Mouse (Mus musculus) MEL (cell line): Measurements from ENCODE around the gene Tnnc2. TPM values are rescaled to one million over a fixed set of nuclear protein-coding genes. Genes with fewer than 3 reads are reported as not detected.
"Not testable (repeated sequence)": the region's sequence is repeated elsewhere in the genome, so short reads cannot be mapped to it uniquely, and the experiment has no call there.

Experiments
- DNase-seq: peaks from one replicate; pipeline ENCODE4 v3.0.0; 2011; ENCODE audit warnings: low read depth, low spot score
- H3K27ac ChIP-seq: 2 replicates; pipeline ENCODE4 v1.5.1; 2012; ENCODE audit warnings: low read depth, mild to moderate bottlenecking, control low read depth, low read length, moderate library complexity; ENCODE audit not compliant: control insufficient read depth
- H3K27me3 ChIP-seq, 2 experiments: fragments of 150-350 bp in 1 of 2; sonication (generic) in 1 of 2; 2 replicates each; pipeline ENCODE4 v1.6.1; 2012; ENCODE audit warnings: low read length in 2 of 2, mild to moderate bottlenecking in 2 of 2, improper control_type of control experiment in 1 of 2, moderate library complexity in 1 of 2; ENCODE audit not compliant: insufficient read depth in 2 of 2, control insufficient read depth in 1 of 2
- H3K36me3 ChIP-seq, 2 experiments: 2 replicates each; pipeline ENCODE4 v1.6.1; 2012 to 2014; ENCODE audit warnings: low read length in 2 of 2, improper control_type of control experiment in 1 of 2, inconsistent platforms in 1 of 2, mild to moderate bottlenecking in 1 of 2; ENCODE audit not compliant: insufficient read depth in 2 of 2, control insufficient read depth in 1 of 2
- H3K4me1 ChIP-seq, 2 experiments: fragments of 150-350 bp in 1 of 2; sonication (generic) in 1 of 2; 2 replicates each; pipeline ENCODE4 v1.6.1; 2012; ENCODE audit warnings: low read length in 2 of 2, improper control_type of control experiment in 1 of 2, mild to moderate bottlenecking in 1 of 2; ENCODE audit not compliant: insufficient read depth in 2 of 2, control insufficient read depth in 1 of 2
- H3K4me3 ChIP-seq, 2 experiments: fragments of 150-350 bp in 1 of 2; sonication (generic) in 1 of 2; 2 replicates each; pipeline ENCODE4 v1.5.1; 2012; ENCODE audit warnings: low read depth in 2 of 2, low read length in 2 of 2, mild to moderate bottlenecking in 2 of 2, moderate library complexity in 2 of 2, control low read depth in 1 of 2, improper control_type of control experiment in 1 of 2; ENCODE audit not compliant: control insufficient read depth in 1 of 2, insufficient read depth in 1 of 2
- H3K79me2 ChIP-seq: 2 replicates; pipeline ENCODE4 v1.6.1; 2012; ENCODE audit warnings: mild to moderate bottlenecking, low read length, moderate library complexity; ENCODE audit not compliant: control insufficient read depth, poor library complexity, insufficient read depth
- H3K9ac ChIP-seq: 2 replicates; pipeline ENCODE4 v1.6.1; 2012; ENCODE audit warnings: low read depth, mild to moderate bottlenecking, control low read depth, low read length, moderate library complexity; ENCODE audit not compliant: control insufficient read depth, poor library complexity, severe bottlenecking
- H3K9me3 ChIP-seq: fragments of 150-350 bp; sonication (generic); replicated peaks from 2 replicates; pipeline ENCODE4 v1.6.1; 2012; ENCODE audit warnings: mild to moderate bottlenecking, low read length, improper control_type of control experiment, moderate library complexity; ENCODE audit not compliant: insufficient read depth
- BHLHE40 ChIP-seq: IDR thresholded peaks from 2 replicates; pipeline ENCODE4 v1.6.1; 2012; ENCODE audit warnings: low read depth, mild to moderate bottlenecking, inconsistent platforms, low read length, improper control_type of control experiment, borderline replicate concordance
- CHD2 ChIP-seq: IDR thresholded peaks from 2 replicates; pipeline ENCODE4 v1.6.1; 2011; ENCODE audit warnings: low read length, improper control_type of control experiment
- CTCF ChIP-seq, 3 experiments: IDR thresholded peaks in 2 of 3; conservative IDR thresholded peaks in 1 of 3; 2 replicates each; pipeline ENCODE4 v1.5.1; 2011 to 2012; ENCODE audit warnings: low read length in 3 of 3, low read depth in 2 of 3, mild to moderate bottlenecking in 2 of 3, improper control_type of control experiment in 1 of 3, inconsistent platforms in 1 of 3, mixed read lengths in 1 of 3, moderate library complexity in 1 of 3; ENCODE audit not compliant: control insufficient read depth in 1 of 3, insufficient read depth in 1 of 3, poor library complexity in 1 of 3, severe bottlenecking in 1 of 3
- ELF1 ChIP-seq: IDR thresholded peaks from 2 replicates; pipeline ENCODE4 v1.6.1; 2014; ENCODE audit warnings: low read depth, mild to moderate bottlenecking, inconsistent platforms, low read length, improper control_type of control experiment, moderate library complexity
- ETS1 ChIP-seq: IDR thresholded peaks from 2 replicates; pipeline ENCODE4 v1.6.1; 2012; ENCODE audit warnings: low read depth, mild to moderate bottlenecking, inconsistent platforms, low read length, improper control_type of control experiment, moderate library complexity
- GABPA ChIP-seq: IDR thresholded peaks from 2 replicates; pipeline ENCODE4 v1.6.1; 2012; ENCODE audit warnings: low read depth, mild to moderate bottlenecking, inconsistent platforms, low read length, improper control_type of control experiment, moderate library complexity
- GATA1 ChIP-seq: IDR thresholded peaks from 2 replicates; pipeline ENCODE4 v1.6.1; 2011; ENCODE audit warnings: low read depth, low read length, improper control_type of control experiment
- HCFC1 ChIP-seq: IDR thresholded peaks from 2 replicates; pipeline ENCODE4 v1.6.1; 2012; ENCODE audit warnings: low read depth, mild to moderate bottlenecking, inconsistent platforms, low read length, improper control_type of control experiment, moderate library complexity
- MXI1 ChIP-seq: IDR thresholded peaks from 2 replicates; pipeline ENCODE4 v1.6.1; 2011; ENCODE audit warnings: mild to moderate bottlenecking, low read depth, low read length, improper control_type of control experiment
- MYC ChIP-seq: IDR thresholded peaks from 2 replicates; pipeline ENCODE4 v1.6.1; 2011; ENCODE audit warnings: low read depth, mild to moderate bottlenecking, low read length, improper control_type of control experiment, moderate library complexity
- NRF1 ChIP-seq: IDR thresholded peaks from 2 replicates; pipeline ENCODE4 v1.6.1; 2014; ENCODE audit warnings: low read depth, mild to moderate bottlenecking, inconsistent platforms, low read length, improper control_type of control experiment, moderate library complexity; ENCODE audit not compliant: poor library complexity, insufficient read depth, severe bottlenecking
- POLR2AphosphoS2 ChIP-seq: IDR thresholded peaks from 2 replicates; pipeline ENCODE4 v1.6.1; 2011; ENCODE audit warnings: low read length, improper control_type of control experiment
- RAD21 ChIP-seq: IDR thresholded peaks from 2 replicates; pipeline ENCODE4 v1.6.1; 2011; ENCODE audit warnings: mild to moderate bottlenecking, low read depth, low read length, improper control_type of control experiment
- TBP ChIP-seq: IDR thresholded peaks from 2 replicates; pipeline ENCODE4 v1.8.0; 2011; ENCODE audit warnings: low read depth, low read length, improper control_type of control experiment
- UBTF ChIP-seq: IDR thresholded peaks from 2 replicates; pipeline ENCODE4 v1.6.1; 2012; ENCODE audit warnings: low read depth, mild to moderate bottlenecking, inconsistent platforms, low read length, improper control_type of control experiment, moderate library complexity, borderline replicate concordance; ENCODE audit not compliant: insufficient read depth
- ZC3H11A ChIP-seq: IDR thresholded peaks from 2 replicates; pipeline ENCODE4 v1.6.1; 2012; ENCODE audit warnings: low read depth, mild to moderate bottlenecking, inconsistent platforms, low read length, improper control_type of control experiment
- ZMIZ1 ChIP-seq: IDR thresholded peaks from 2 replicates; pipeline ENCODE4 v1.6.1; 2012; ENCODE audit warnings: low read depth, mild to moderate bottlenecking, inconsistent platforms, low read length, improper control_type of control experiment, moderate library complexity
- ZNF384 ChIP-seq: IDR thresholded peaks from 2 replicates; pipeline ENCODE4 v1.6.1; 2012; ENCODE audit warnings: low read depth, mild to moderate bottlenecking, inconsistent platforms, low read length, improper control_type of control experiment
- polyA plus RNA-seq, 2 experiments: library from polyadenylated mRNA; stranded (reverse) in 1 of 2; unstranded in 1 of 2; fragments of >175 nt in 1 of 2; fragments of >200 nt in 1 of 2; gene quantifications; 2 replicates each; pipeline versions ENCODE4 v1.2.1 to v1.2.4; 2012; ENCODE audit warnings: low replicate concordance in 2 of 2, low read depth in 1 of 2; ENCODE audit not compliant: insufficient read length in 2 of 2, insufficient read depth in 1 of 2, missing spikeins in 1 of 2
- total RNA-seq: library from RNA; depleted of rRNA; stranded (reverse); fragments of 300-350 nt; gene quantifications from 2 replicates; pipeline ENCODE4 v1.2.3, GENCODE M21; 2012

Gene Tnnc2
- total and polyA plus RNA-seq, 3 experiments, result not detected

GRCm38 (mm10) chr2:164800252-164801004 is 20.7 kb upstream of the Tnnc2 start:
- no peak overlapping the region for H3K9ac ChIP-seq
- H3K27ac ChIP-seq, result no peak overlapping the region
- TF ChIP-seq ETS1 (no peak), ZMIZ1 (no peak), MXI1 (no peak), BHLHE40 (no peak), ZC3H11A (no peak), ZNF384 (no peak), POLR2AphosphoS2 (no peak), ELF1 (no peak), HCFC1 (no peak), GATA1 (no peak), CHD2 (no peak), CTCF (IDR thresholded peaks at IDR 0.05 in 2 of 3, conservative IDR thresholded peaks at IDR 0.05 in 1 of 3; ENCODE audit: control insufficient read depth in 1 of 3, insufficient read depth in 1 of 3, low read depth in 2 of 3, low read length in 3 of 3, poor library complexity in 1 of 3, severe bottlenecking in 1 of 3) (no peak), UBTF (no peak), MYC (no peak), NRF1 (no peak), GABPA (no peak), RAD21 (no peak)
- H3K4me1 ChIP-seq, result peaks cover 7 to 10% of the 10 kb centered on the region in 2 experiments; a peak in 3 of 4 replicates
- peaks cover 0 to 11% of the 10 kb centered on the region in 2 experiments; a peak in 3 of 4 replicates for H3K36me3 ChIP-seq
- DNase-seq, result no peak
- H3K4me3 ChIP-seq, result no peak overlapping the region
- H3K27me3 ChIP-seq, result no peaks in the 10 kb centered on the region
- H3K9me3 ChIP-seq, result no peaks in the 10 kb centered on the region
- H3K79me2 ChIP-seq, result peaks cover 26% of the 10 kb centered on the region

- not testable (repeated sequence) for H3K9ac ChIP-seq, H3K4me1 ChIP-seq, H3K9me3 ChIP-seq, H3K27me3 ChIP-seq, H3K4me3 ChIP-seq, H3K27ac ChIP-seq
- Histone ChIP-seq H3K79me2 (peaks cover 15% of the 10 kb centered on the region), H3K36me3 (peaks cover 0 to 15% of the 10 kb centered on the region in 2 experiments; a peak in 3 of 4 replicates)
- peak; percentile 58 for DNase-seq
- TF ChIP-seq CTCF (IDR thresholded peaks at IDR 0.05 in 2 of 3, conservative IDR thresholded peaks at IDR 0.05 in 1 of 3; ENCODE audit: control insufficient read depth in 1 of 3, insufficient read depth in 1 of 3, low read depth in 2 of 3, low read length in 3 of 3, poor library complexity in 1 of 3, severe bottlenecking in 1 of 3) (peak; percentile 12 to 44 (median 22); a peak in 3 of 6 replicates), RAD21 (peak; percentile 6), TBP (0 out of 2 replicates have a peak, but pooled peaks have one; percentile 22), MYC (peak; percentile 79)
Observed at GRCm38 (mm10) chr2:164798554-164798953, 18.8 kb upstream of the Tnnc2 start.
